Mouse (Mus musculus) embryonic facial prominence, embryonic 13.5 days (tissue): ENCODE measurements around the gene Josd2. TPM values are rescaled to one million over a fixed set of nuclear protein-coding genes. Genes with fewer than 3 reads are reported as not detected.

Source experiments
- ATAC-seq: fragments of 200-750 bp; cut with Nextera tagmentation; 2 replicates; pipeline ENCODE4 v1.8.0; 2017; ENCODE audit warnings: low read depth; ENCODE audit not compliant: insufficient number of reproducible peaks, insufficient read depth, low FRiP score, low TSS enrichment
- H3K27ac ChIP-seq: fragments of 300-500 bp; sonication (generic); 2 replicates; pipeline ENCODE4 v1.5.1; 2015; ENCODE audit warnings: moderate library complexity, mild to moderate bottlenecking, inconsistent platforms
- H3K27me3 ChIP-seq: fragments of 300-500 bp; sonication (generic); 2 replicates; pipeline ENCODE4 v1.6.1; 2015; ENCODE audit warnings: mild to moderate bottlenecking, inconsistent platforms
- H3K36me3 ChIP-seq: fragments of 300-500 bp; sonication (generic); 2 replicates; pipeline ENCODE4 v1.6.1; 2015; ENCODE audit warnings: mild to moderate bottlenecking, inconsistent platforms
- H3K4me1 ChIP-seq: fragments of 300-500 bp; sonication (generic); 2 replicates; pipeline ENCODE4 v1.6.1; 2015; ENCODE audit warnings: inconsistent platforms
- H3K4me2 ChIP-seq: fragments of 300-500 bp; sonication (generic); 2 replicates; pipeline ENCODE4 v1.6.1; 2015; ENCODE audit warnings: moderate library complexity, mild to moderate bottlenecking, inconsistent platforms
- H3K4me3 ChIP-seq: fragments of 300-500 bp; sonication (generic); 2 replicates; pipeline ENCODE4 v1.5.1; 2015; ENCODE audit warnings: mild to moderate bottlenecking, inconsistent platforms
- H3K9ac ChIP-seq: fragments of 300-500 bp; sonication (generic); 2 replicates; pipeline ENCODE4 v1.6.1; 2015; ENCODE audit warnings: mild to moderate bottlenecking, inconsistent platforms
- H3K9me3 ChIP-seq: fragments of 300-500 bp; sonication (generic); 2 replicates; pipeline ENCODE4 v1.6.1; 2016; ENCODE audit warnings: inconsistent platforms
- WGBS: fragments of 180-500 bp; shearing (Covaris S2); methylation state at CpG from one replicate; pipeline ENCODE4 v1.1.7; 2015; ENCODE audit warnings: mixed read lengths; 5-methylcytosine and 5-hydroxymethylcytosine counted together
- polyA plus RNA-seq: library from polyadenylated mRNA; unstranded; fragments of >200 nt; fragmentation: Nextera tagmentation; extraction: Ambion mirVana; gene quantifications from 2 replicates; pipeline ENCODE4 v1.2.1, GENCODE M21; 2015

Gene Josd2
- polyA plus RNA-seq, 1 experiment from 2014 or later, result 93.6 TPM

GRCm38 (mm10) chr7:44484109-44484508 is 16.3 kb downstream of the Josd2 start:
- H3K27me3 ChIP-seq, result peaks cover 38% of the 10 kb centered on the region
- H3K9ac ChIP-seq, result no peak overlapping the region
- no peak overlapping the region for H3K27ac ChIP-seq
- H3K4me1 ChIP-seq, result no peaks in the 10 kb centered on the region
- H3K9me3 ChIP-seq, result no peaks in the 10 kb centered on the region
- 91% methylated on average over 1 of the region's 1 CpGs for WGBS
- ATAC-seq, result no peak
- no peak overlapping the region for H3K4me2 ChIP-seq
- no peak overlapping the region for H3K4me3 ChIP-seq
- peaks cover 7% of the 10 kb centered on the region for H3K36me3 ChIP-seq

- H3K9me3 ChIP-seq, result no peaks in the 10 kb centered on the region
Measured at GRCm38 (mm10) chr7:44484841-44485571, 17.2 kb downstream of the Josd2 start.

GRCm38 (mm10) chr7:44485572-44486195 is 17.9 kb downstream of the Josd2 start:
- Histone ChIP-seq H3K9me3 (no peaks in the 10 kb centered on the region), H3K36me3 (peaks cover 22% of the 10 kb centered on the region), H3K4me3 (no peak overlapping the region), H3K27me3 (peaks cover 22% of the 10 kb centered on the region), H3K4me1 (no peaks in the 10 kb centered on the region), H3K9ac (no peak overlapping the region), H3K4me2 (no peak overlapping the region), H3K27ac (no peak overlapping the region)
- no peak for ATAC-seq
- WGBS, result 76% methylated on average over 7 of the region's 7 CpGs

More at GRCm38 (mm10) chr7:44484841-44485571, 17.2 kb downstream of the Josd2 start:
- Histone ChIP-seq H3K9ac (no peak overlapping the region), H3K4me2 (no peak overlapping the region), H3K4me1 (no peaks in the 10 kb centered on the region), H3K27me3 (peaks cover 29% of the 10 kb centered on the region), H3K4me3 (no peak overlapping the region), H3K36me3 (peaks cover 15% of the 10 kb centered on the region), H3K27ac (no peak overlapping the region)
- ATAC-seq, result 0 out of 2 replicates have a peak, but pooled peaks have one; percentile 44
- WGBS, result 42% methylated on average over 5 of the region's 5 CpGs

GRCm38 (mm10) chr7:44486927-44487575 is 19.3 kb downstream of the Josd2 start:
- Histone ChIP-seq H3K9ac (0 out of 2 replicates have a peak overlapping the region, but pooled peaks have one; percentile 8), H3K9me3 (no peaks in the 10 kb centered on the region), H3K4me1 (no peaks in the 10 kb centered on the region), H3K4me2 (no peak overlapping the region), H3K27ac (no peak overlapping the region), H3K4me3 (no peak overlapping the region), H3K36me3 (peaks cover 35% of the 10 kb centered on the region), H3K27me3 (peaks cover 11% of the 10 kb centered on the region)
- 61% methylated on average over 13 of the region's 13 CpGs for WGBS
- ATAC-seq, result no peak

- Histone ChIP-seq H3K4me1 (no peaks in the 10 kb centered on the region), H3K27me3 (0 out of 2 replicates have a peak, but pooled peaks cover 2% of the 10 kb centered on the region), H3K36me3 (peaks cover 44% of the 10 kb centered on the region), H3K9me3 (no peaks in the 10 kb centered on the region), H3K4me3 (no peak overlapping the region), H3K27ac (no peak overlapping the region), H3K4me2 (no peak overlapping the region), H3K9ac (no peak overlapping the region)
- ATAC-seq, result no peak
- WGBS, result 89% methylated on average over 7 of the region's 7 CpGs
Measured at GRCm38 (mm10) chr7:44487936-44488335, 20.2 kb downstream of the Josd2 start.

- Histone ChIP-seq H3K27ac (no peak overlapping the region), H3K27me3 (no peaks in the 10 kb centered on the region), H3K4me1 (no peaks in the 10 kb centered on the region), H3K4me2 (no peak overlapping the region), H3K4me3 (no peak overlapping the region), H3K9ac (no peak overlapping the region), H3K9me3 (no peaks in the 10 kb centered on the region), H3K36me3 (peaks cover 50% of the 10 kb centered on the region)
- ATAC-seq, result no peak
- WGBS, result 92% methylated on average over 8 of the region's 8 CpGs
Measured at GRCm38 (mm10) chr7:44488545-44488944, 20.8 kb downstream of the Josd2 start.

GRCm38 (mm10) chr7:44490281-44490680 is 22.5 kb downstream of the Josd2 start:
- H3K9ac ChIP-seq, result 0 out of 2 replicates have a peak overlapping the region, but pooled peaks have one; percentile 12
- peaks cover 63% of the 10 kb centered on the region for H3K36me3 ChIP-seq
- no peak overlapping the region for H3K4me3 ChIP-seq
- no peak for ATAC-seq
- H3K4me2 ChIP-seq, result no peak overlapping the region
- no peak overlapping the region for H3K27ac ChIP-seq
- peaks cover 7% of the 10 kb centered on the region for H3K4me1 ChIP-seq
- no peaks in the 10 kb centered on the region for H3K27me3 ChIP-seq
- H3K9me3 ChIP-seq, result no peaks in the 10 kb centered on the region
- WGBS, result 88% methylated on average over 4 of the region's 4 CpGs

GRCm38 (mm10) chr7:44491391-44491790 is 23.6 kb downstream of the Josd2 start:
- peaks cover 63% of the 10 kb centered on the region for H3K36me3 ChIP-seq
- no peaks in the 10 kb centered on the region for H3K9me3 ChIP-seq
- no peaks in the 10 kb centered on the region for H3K27me3 ChIP-seq
- H3K4me2 ChIP-seq, result no peak overlapping the region
- H3K4me1 ChIP-seq, result peaks cover 12% of the 10 kb centered on the region
- no peak overlapping the region for H3K27ac ChIP-seq
- ATAC-seq, result no peak
- no peak overlapping the region for H3K4me3 ChIP-seq
- no peak overlapping the region for H3K9ac ChIP-seq
- 90% methylated on average over 5 of the region's 5 CpGs for WGBS

GRCm38 (mm10) chr7:44492166-44492826 is 24.5 kb downstream of the Josd2 start:
- Histone ChIP-seq H3K9me3 (no peaks in the 10 kb centered on the region), H3K4me3 (no peak overlapping the region), H3K27me3 (no peaks in the 10 kb centered on the region), H3K4me2 (no peak overlapping the region), H3K27ac (no peak overlapping the region), H3K36me3 (peaks cover 63% of the 10 kb centered on the region), H3K9ac (no peak overlapping the region), H3K4me1 (peaks cover 16% of the 10 kb centered on the region)
- 94% methylated on average over 21 of the region's 21 CpGs for WGBS
- ATAC-seq, result no peak

- H3K27ac ChIP-seq, result no peak overlapping the region
- H3K4me3 ChIP-seq, result no peak overlapping the region
- 0 out of 2 replicates have a peak, but pooled peaks cover 5% of the 10 kb centered on the region for H3K27me3 ChIP-seq
- no peaks in the 10 kb centered on the region for H3K9me3 ChIP-seq
- H3K4me2 ChIP-seq, result peak overlapping the region; percentile 84; the same call in 1 of the 2 replicates
- H3K36me3 ChIP-seq, result peaks cover 51% of the 10 kb centered on the region
- no peak overlapping the region for H3K9ac ChIP-seq
- no peak for ATAC-seq
- 96% methylated on average over 12 of the region's 12 CpGs for WGBS
- peaks cover 19% of the 10 kb centered on the region for H3K4me1 ChIP-seq
Measured at GRCm38 (mm10) chr7:44494681-44495080, 26.9 kb downstream of the Josd2 start.

GRCm38 (mm10) chr7:44495086-44495485 is 27.3 kb downstream of the Josd2 start:
- Histone ChIP-seq H3K4me3 (peak overlapping the region; percentile 63), H3K9me3 (no peaks in the 10 kb centered on the region), H3K27me3 (peaks cover 5% of the 10 kb centered on the region; the same call in 1 of the 2 replicates), H3K9ac (peak overlapping the region; percentile 86; the same call in 1 of the 2 replicates), H3K4me1 (peaks cover 19% of the 10 kb centered on the region), H3K36me3 (peaks cover 47% of the 10 kb centered on the region), H3K4me2 (peak overlapping the region; percentile 84), H3K27ac (no peak overlapping the region)
- ATAC-seq, result no peak
- 85% methylated on average over 7 of the region's 7 CpGs for WGBS
